Mouse (Mus musculus): ENCODE measurements around the gene Ttll8.
A peak's percentile ranks its signal among the peaks of the same experiment; 100 is the strongest.

The Ttll8 gene

GRCm38 (mm10) chr15:88881253-88882044 is 72.8 kb downstream of the Ttll8 start:
- no peak for DNase-seq

DNA sequence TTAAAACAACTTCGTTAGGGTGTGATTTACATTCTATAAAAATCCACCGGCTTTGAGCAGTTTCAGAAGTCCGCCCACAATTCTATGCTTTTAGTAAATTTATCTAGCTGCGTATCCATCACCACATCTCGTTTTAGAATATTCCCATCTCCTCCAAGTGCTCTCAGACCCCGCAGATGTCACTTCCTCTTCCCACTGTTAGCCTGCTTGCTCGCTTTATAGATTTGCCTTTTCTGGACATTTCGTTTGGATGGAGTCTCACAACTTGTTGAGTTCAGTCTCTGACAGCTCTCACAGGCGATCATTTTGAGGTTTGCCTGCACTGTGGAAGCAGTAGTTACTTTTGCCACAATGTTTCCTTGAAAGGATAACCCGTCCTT is 77.2 kb downstream of the Ttll8 start:
- DNase-seq, result no peak

DNA sequence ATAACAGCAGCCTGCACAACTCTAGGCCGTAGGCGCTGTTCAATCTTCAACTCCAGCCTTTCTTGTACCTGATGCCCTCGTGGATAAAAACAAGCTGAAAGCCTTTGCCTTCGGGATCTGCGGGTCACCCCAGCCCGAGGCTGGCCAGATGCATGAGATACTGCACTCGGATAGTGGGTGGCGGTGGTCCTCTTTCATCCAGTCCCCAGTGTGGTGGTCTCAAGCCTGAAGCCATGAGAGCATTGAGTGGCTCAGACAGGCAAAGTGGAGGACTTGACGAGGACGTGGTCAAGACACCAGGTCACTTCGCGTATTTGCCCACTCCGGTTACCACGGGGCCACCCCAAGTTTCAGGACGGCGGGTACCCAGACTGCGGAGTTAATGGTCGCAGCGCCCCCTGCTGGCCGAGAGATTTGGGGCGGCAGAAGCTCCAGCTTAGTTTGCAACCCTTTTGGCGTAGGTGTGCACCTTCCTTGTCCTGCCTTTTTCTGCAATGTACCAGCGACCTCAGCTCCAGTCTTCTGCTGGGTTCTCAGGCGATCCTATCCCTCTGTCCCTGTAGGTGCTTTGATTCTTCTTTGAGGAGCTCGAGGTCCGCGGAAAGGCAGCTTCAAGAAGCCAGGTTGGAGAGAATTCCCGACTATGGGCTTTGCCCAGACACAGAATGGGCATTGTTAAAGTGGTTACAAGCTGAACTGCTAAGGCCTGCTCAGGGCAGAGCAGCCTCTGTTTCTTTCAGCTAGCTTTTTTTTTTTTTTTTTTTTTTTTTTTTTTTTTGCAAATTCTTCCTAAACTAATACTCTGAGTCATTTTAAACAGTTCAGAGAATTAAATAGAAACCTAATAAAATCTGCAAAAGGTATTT is 77.8 kb downstream of the Ttll8 start:
- DNase-seq, result peak; percentile 81

DNA sequence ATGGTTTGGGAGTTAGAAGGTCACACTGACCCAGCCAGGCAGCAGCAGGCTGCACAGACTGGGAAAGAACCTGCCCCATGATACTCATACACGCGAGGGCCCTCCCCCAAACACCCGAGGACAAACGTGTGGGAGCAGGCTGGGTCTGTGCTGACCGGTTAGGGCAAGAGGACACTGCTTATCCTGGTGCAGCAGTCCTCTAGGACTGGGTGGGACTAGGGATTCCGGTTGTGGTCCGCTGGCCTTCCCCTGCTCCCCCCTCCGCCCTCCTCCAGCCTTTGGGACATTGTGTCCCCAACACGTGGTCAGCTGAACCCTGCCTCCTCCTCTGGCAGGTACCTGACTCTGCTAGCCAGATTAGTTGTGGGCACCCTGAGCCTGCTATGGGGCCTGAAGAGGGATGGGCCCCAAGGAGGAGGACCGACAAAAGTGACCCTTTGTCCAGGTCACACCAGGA is 78.6 kb downstream of the Ttll8 start:
- no peak for DNase-seq

GRCm38 (mm10) chr15:88874477-88874876 is 79.7 kb downstream of the Ttll8 start:
- DNase-seq, result no peak

DNA sequence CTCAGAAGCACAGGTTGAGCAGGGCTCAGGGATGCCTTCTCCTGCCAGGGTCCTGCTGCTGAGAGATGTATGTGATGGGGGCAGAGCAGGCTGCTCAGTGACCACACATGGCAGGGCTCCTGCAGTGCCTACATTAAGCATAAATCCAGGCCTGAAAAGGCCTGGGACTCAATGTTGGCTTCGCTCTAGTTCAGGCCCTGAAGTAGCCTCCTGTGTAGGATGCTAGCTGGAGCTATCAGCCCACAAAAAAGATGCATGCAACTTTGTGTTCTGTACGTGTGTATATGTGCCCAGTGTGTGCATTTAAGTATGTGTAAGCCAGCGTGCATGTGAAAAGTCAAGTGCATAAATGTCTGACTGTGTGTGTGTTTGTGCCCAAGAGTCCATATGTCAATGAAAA is 80.2 kb downstream of the Ttll8 start:
- no peak for DNase-seq

DNA sequence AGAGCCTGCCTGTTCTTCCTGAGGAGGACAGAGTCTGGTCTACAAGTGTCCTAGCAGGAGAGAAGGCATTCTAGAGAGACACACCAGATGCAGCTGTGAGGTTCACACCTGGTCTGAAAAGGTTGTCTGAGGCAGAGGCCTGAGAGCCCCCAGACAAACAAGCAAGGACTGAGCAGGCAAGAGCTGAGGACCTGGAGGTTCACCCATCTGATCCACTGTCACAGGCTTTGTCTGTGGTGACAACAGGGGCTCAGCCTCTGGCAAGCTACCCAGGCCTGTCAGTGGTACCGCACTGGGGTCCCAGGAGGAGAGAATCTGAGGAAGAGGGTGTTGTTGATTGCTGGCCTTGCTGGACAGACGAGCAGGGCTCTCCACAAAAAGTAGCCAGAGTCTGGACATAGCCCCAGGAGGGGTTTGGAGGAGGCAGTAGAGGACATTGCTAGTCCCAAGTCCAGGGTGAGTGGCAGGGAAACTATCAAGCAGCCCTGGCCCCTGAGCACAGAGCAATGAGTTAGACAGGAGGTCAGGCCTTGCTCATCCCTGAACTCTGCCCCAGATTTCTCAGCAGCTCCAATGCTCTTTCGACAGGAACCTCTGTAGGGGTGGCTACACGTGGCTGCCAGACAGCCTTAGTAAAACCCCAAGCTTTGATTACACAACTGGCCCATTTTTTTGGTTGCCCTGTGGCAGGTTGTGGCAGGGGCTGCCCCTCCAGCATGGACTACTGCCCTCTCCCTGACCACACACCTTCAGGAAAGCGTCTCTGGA is 83.6 kb downstream of the Ttll8 start:
- no peak for DNase-seq

DNA sequence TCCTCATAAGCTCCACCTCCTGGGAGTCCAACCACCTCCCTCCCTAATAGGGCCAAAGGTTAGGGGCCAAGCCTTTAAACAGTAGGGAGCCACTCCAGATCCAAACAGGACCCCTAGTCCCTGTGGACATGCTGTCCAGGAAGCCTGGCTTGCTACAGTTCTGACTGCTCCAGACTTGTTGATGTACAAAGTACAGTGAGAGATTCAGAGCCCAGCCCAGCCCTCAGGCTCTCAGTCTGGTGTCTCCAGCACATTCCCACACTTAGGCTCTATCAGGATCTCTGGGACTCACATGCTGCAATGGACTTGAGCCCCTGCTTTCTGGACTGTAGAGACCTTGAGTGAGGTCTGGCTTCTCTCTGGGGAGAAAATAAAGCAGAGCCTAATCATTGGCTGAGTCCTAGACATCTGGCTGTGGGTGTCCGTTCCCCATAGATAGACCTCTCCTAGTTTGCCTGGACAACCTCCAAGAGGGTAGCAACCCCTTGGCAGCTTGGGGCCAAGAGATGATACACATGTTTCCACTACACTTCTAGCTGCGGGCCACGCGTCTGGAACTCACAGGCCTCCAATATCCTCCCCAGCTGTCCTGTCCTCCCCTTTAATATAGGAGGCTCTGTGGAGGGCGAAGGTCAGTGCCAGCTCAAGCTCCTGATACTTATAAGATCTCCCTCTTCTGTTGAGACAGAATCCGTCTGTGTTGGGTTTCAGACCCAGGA is 86.0 kb downstream of the Ttll8 start:
- no peak for DNase-seq

GRCm38 (mm10) chr15:88867368-88868023 is 86.7 kb downstream of the Ttll8 start:
- DNase-seq, result no peak

GRCm38 (mm10) chr15:88866934-88867356 is 87.3 kb downstream of the Ttll8 start:
- no peak for DNase-seq

DNA sequence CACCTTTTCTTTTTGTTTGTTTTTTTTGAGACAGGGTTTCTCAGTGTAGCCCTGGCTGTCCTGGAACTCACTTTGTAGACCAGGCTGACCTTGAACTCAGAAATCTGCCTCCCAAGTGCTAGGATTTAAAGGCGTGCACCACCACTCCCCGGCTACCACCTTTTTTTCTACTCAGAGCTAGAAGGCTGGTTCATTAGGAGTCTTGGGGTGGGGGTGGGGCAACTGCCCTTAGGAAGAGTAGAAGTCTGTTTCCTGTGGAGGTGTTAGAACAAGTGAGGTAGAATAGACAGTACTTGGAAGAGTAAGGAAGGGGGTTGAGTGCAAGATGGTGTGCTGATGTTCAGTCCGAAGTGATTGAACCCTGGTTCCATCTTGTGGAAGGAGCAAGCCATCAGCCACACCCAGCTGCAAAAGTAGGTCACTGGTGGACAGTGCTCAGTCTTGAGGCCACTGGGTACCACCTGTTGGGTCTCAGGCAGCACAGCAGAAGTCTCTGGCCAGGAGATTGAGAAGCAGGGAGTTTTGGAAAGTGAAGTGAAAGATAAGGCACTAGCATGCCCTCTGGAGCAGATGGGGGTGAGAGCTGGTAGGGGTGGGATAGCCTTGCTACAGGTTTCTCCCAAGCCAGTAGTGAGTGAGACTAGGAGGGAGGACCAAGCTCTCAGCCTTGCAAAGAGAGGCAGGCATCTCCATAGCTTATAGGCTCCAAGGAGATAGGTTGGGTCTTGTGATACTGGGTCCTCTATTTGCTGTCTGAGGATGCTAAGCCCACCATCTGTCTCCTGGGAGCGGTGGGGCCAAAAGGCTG is 88.1 kb downstream of the Ttll8 start:
- no peak for DNase-seq

DNA sequence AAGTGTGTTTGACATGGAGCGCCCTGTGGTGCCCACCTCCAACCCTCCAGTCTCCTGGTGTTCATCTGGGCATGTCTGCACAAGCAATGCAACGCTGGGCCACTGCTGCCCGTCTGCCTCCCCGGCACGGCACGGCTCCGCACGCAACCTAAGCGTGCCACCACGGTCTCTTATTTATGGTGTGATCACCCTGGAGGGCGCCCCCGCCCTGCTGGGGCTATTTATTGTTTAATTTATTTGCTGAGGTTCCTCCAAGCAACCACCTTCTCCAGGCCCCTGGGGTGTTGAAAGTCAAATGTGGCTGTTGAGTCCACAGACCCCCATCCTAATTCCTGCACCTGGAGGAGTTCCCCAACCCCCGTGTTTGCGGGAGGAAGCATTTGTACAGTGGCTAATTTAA is 89.2 kb downstream of the Ttll8 start:
- no peak for DNase-seq

DNA sequence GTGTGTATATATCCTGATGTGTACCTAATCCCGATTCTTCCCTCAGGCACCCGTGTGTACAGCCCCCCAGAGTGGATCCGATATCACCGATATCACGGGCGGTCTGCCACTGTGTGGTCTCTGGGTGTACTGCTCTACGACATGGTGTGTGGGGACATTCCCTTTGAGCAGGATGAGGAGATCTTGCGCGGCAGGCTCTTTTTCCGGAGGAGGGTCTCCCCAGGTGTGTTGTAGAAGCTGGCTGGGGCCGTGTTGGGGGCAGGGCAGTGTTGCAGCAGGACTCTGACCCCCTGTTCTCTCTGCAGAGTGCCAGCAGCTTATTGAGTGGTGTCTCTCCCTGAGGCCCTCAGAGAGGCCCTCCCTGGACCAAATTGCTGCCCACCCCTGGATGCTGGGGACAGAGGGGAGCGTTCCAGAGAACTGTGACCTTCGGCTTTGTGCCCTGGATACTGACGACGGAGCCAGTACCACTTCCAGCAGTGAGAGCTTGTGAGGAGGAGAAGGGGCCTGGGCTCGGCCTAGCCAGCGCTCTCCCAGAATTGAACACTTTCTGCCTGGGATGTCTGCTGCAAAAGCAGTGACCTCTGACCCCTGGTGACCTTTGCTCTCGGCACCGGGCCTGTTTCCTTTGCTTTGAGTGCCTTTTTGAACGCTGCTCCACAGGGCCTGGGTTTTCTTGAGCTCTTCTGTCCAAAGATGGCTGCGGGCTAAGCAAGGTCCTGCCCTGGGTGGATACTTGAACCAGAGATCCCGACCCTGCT is 89.8 kb downstream of the Ttll8 start:
- no peak for DNase-seq

DNA sequence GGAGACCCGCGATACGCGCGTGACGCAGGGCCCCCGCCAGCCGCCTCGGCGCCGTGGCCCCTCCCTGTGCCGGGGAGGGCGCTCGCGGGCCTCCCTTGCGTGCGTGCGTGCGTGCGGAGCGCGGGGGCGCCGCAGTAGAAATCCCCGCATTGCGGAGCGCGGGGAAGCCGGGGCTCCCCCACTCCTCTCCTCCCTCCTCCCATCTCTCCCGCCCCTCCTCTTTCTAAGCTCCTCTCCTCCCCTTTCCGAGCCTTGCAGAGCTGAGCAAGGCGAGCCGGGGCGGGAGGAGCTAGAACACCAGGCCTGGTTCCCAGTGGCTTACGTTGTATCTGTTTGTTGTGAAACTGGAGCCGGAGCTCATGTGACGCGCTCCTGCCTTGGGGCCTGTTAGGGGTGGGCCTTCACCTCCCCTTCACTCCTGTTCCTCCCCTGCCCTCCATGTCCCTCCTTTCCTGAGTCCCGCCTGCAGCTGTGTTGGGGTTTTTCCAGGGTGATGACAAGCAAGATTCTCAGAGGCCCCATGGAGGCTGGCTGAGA is 90.5 kb downstream of the Ttll8 start:
- no peak for DNase-seq

GRCm38 (mm10) chr15:88862881-88863694 is 91.1 kb downstream of the Ttll8 start:
- peak; percentile 69 for DNase-seq

GRCm38 (mm10) chr15:88861772-88862622 is 92.2 kb downstream of the Ttll8 start, which contains the start of gene Pim3:
Gene Pim3 (plus strand): TSS chr15:88862186.
- peak; percentile 95 for DNase-seq

- no peak for DNase-seq
Measured at GRCm38 (mm10) chr15:88860781-88861180, 93.4 kb downstream of the Ttll8 start.

Measured in thymus, postnatal 25 days (tissue).